Comparison of ENCODE assay signal across 23 mouse cellular contexts in the genomic region with DNA sequence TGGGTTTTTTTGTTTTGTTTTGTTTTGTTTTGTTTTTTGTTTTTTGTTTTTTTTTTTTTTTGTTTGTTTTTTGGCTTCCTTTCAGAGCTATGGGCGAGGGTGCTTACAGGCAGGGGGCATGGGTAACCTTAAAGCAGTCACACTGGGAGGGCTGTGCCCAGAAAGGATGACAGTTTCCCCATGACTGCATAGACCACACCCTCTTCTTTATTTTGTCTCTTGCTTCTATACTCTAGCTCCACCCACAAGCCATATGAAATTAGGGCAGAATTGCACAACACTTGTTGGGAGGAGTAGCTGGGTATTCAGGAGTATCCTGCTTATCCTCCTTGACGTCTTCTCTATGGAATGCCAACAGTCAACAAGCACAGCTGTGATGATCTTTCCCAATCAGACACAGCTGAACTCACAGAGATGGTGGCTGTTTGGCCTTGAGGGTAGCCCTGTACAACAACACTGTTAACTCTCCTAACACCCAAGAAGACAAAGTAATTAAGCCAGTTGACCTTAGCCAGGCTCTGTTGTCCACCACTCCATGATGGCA. TPM values are rescaled to one million over a fixed set of nuclear protein-coding genes. Genes with fewer than 3 reads are reported as not detected.
A peak's percentile ranks its signal among the peaks of the same experiment; 100 is the strongest.
DNase-seq lines count a peak whose midpoint lies in the region; ATAC-seq and TF ChIP-seq lines count a peak whose summit lies in the region.
"Had no signal": no experiment of that assay in that cellular context is flagged by ENCODE, and none has a peak within 500 bp of the region (broad histone marks: within the 10 kb centered on the region; RNA-seq: fewer than 3 reads in every experiment).

No protein-coding gene starts in this region.

- no peak overlapping the region for H3K9ac ChIP-seq in intestine, postnatal 0 days (ENCODE audit: low read depth, low read length)
- no peak overlapping the region for H3K9ac ChIP-seq in intestine, embryonic 16.5 days (ENCODE audit: low read depth, low read length)
- H3K9ac ChIP-seq: forebrain, postnatal 0 days; hindbrain, embryonic 13.5 days had no signal

- DNase-seq in 3T3-L1 (ENCODE audit: low read depth, low spot score): peak; percentile 64
- DNase-seq in adipocyte (ENCODE audit: low spot score): peak; percentile 12
- DNase-seq in thymus, postnatal 4 days: no peak
- DNase-seq: adrenal gland, postnatal 10 days; cerebellum, adult 8-10 months; forebrain, postnatal 0 days; gastrocnemius, postnatal 14 days; heart, postnatal 36 days; kidney, adult 8-10 months; kidney, postnatal 10 days; left cerebral cortex, postnatal 4 days; lung, adult 18-20 months; lung, postnatal 36 days; right cerebral cortex, postnatal 25 days; spleen, adult 18-20 months had no signal

- no peaks in the 10 kb centered on the region for H3K27me3 ChIP-seq in intestine, postnatal 0 days (replicated peaks; ENCODE audit: control insufficient read depth, insufficient read depth, low read length)
- no peaks in the 10 kb centered on the region for H3K27me3 ChIP-seq in intestine, embryonic 16.5 days (replicated peaks; ENCODE audit: control insufficient read depth, insufficient read depth, low read length)
- no peaks in the 10 kb centered on the region for H3K27me3 ChIP-seq in myocyte (ENCODE audit: control insufficient read depth, insufficient read depth, insufficient read length)
- H3K27me3 ChIP-seq: hindbrain, embryonic 13.5 days had no signal

- peak; percentile 33; the same call in 1 of the 2 replicates for ATAC-seq in intestine, postnatal 0 days
- ATAC-seq in intestine, embryonic 16.5 days: no peak
- ATAC-seq in activated CD4-positive, CD25-positive, alpha-beta regulatory T cell, adult 4 months: no peak
- no peak for ATAC-seq in monocyte, adult 5-6 weeks (replicated peaks; ENCODE audit: insufficient number of reproducible peaks, low FRiP score, low TSS enrichment, poor library complexity, severe bottlenecking)
- ATAC-seq: forebrain, postnatal 0 days had no signal

- no peak overlapping the region for H3K4me2 ChIP-seq in intestine, postnatal 0 days (replicated peaks; ENCODE audit: low read depth)
- no peak overlapping the region for H3K4me2 ChIP-seq in intestine, embryonic 16.5 days (ENCODE audit: low read depth, low read length)
- H3K4me2 ChIP-seq in myocyte (ENCODE audit: low read depth): peak overlapping the region; percentile 45
- H3K4me2 ChIP-seq: hindbrain, embryonic 13.5 days had no signal

- no peaks in the 10 kb centered on the region for H3K9me3 ChIP-seq in intestine, postnatal 0 days (ENCODE audit: control insufficient read depth)
- H3K9me3 ChIP-seq in intestine, embryonic 16.5 days (ENCODE audit: control insufficient read depth, low read length): no peaks in the 10 kb centered on the region
- H3K9me3 ChIP-seq: forebrain, embryonic 10.5 days; hindbrain, embryonic 13.5 days; midbrain, embryonic 10.5 days had no signal

- H3K27ac ChIP-seq in intestine, postnatal 0 days (ENCODE audit: low read depth, low read length): no peak overlapping the region
- no peak overlapping the region for H3K27ac ChIP-seq in intestine, embryonic 16.5 days (ENCODE audit: low read length)
- H3K27ac ChIP-seq: forebrain, embryonic 10.5 days; hindbrain, embryonic 13.5 days; midbrain, embryonic 10.5 days had no signal

- no peak overlapping the region for H3K4me3 ChIP-seq in intestine, postnatal 0 days (ENCODE audit: low read depth, low read length)
- no peak overlapping the region for H3K4me3 ChIP-seq in intestine, embryonic 16.5 days (ENCODE audit: low read length)
- no peak overlapping the region for H3K4me3 ChIP-seq in myocyte
- H3K4me3 ChIP-seq: forebrain, embryonic 10.5 days; hindbrain, embryonic 13.5 days; midbrain, embryonic 10.5 days had no signal

- no peak for TF ChIP-seq POLR2A in myocyte (IDR thresholded peaks at IDR 0.05; ENCODE audit: insufficient read length, low read depth)

- 44% methylated on average over 2 of the region's 2 CpGs for whole genome bisulfite sequencing in intestine, postnatal 0 days
- 35% methylated on average over 2 of the region's 2 CpGs for WGBS in intestine, embryonic 16.5 days

- H3K4me1 ChIP-seq in intestine, postnatal 0 days (replicated peaks; ENCODE audit: control insufficient read depth, insufficient read depth, low read length): no peaks in the 10 kb centered on the region
- no peaks in the 10 kb centered on the region for H3K4me1 ChIP-seq in intestine, embryonic 16.5 days (ENCODE audit: control insufficient read depth, insufficient read depth, low read length)
- H3K4me1 ChIP-seq: forebrain, embryonic 10.5 days; hindbrain, embryonic 13.5 days; midbrain, embryonic 10.5 days had no signal

- H3ac ChIP-seq in myocyte (ENCODE audit: control insufficient read depth, insufficient read length): no peak overlapping the region

- no peaks in the 10 kb centered on the region for H3K79me2 ChIP-seq in myocyte (ENCODE audit: control insufficient read depth, insufficient read depth)

- H3K36me3 ChIP-seq in intestine, postnatal 0 days (ENCODE audit: control insufficient read depth, insufficient read depth): no peaks in the 10 kb centered on the region
- no peaks in the 10 kb centered on the region for H3K36me3 ChIP-seq in intestine, embryonic 16.5 days (ENCODE audit: control insufficient read depth, insufficient read depth, low read length)
- no peaks in the 10 kb centered on the region for H3K36me3 ChIP-seq in myocyte (ENCODE audit: control insufficient read depth, insufficient read depth)
- H3K36me3 ChIP-seq: forebrain, embryonic 10.5 days; hindbrain, embryonic 13.5 days; midbrain, embryonic 10.5 days had no signal

- TF ChIP-seq CTCF in intestine, postnatal 0 days (IDR thresholded peaks at IDR 0.05; ENCODE audit: low read depth): no peak

TF ChIP-seq in myocyte, 11 proteins besides CTCF, POLR2A, EP300 and RAD21:
- TF ChIP-seq TCF12 (IDR thresholded peaks at IDR 0.05; ENCODE audit: insufficient read depth, poor library complexity, severe bottlenecking): peak; percentile 54
- TF ChIP-seq MYOG (IDR thresholded peaks at IDR 0.05; ENCODE audit: control insufficient read depth in 1 of 3, insufficient read depth in 1 of 3, insufficient read length in 2 of 3, low read depth in 2 of 3): peak in 2 of 3 experiments; percentile 77 to 83
- TF ChIP-seq SRF (IDR thresholded peaks at IDR 0.05; ENCODE audit: control insufficient read depth, insufficient read length, low read depth): no peak
- peak; percentile 57 to 90 (median 85) for TF ChIP-seq MYOD1 (IDR thresholded peaks at IDR 0.05; ENCODE audit: control insufficient read depth in 1 of 3, insufficient read length in 2 of 3, low read depth in 2 of 3)
- TF ChIP-seq USF1 (IDR thresholded peaks at IDR 0.05; ENCODE audit: low read depth): no peak
- no peak for TF ChIP-seq POLR2AphosphoS2 (IDR thresholded peaks at IDR 0.05; ENCODE audit: insufficient read length, low read depth)
- no peak for TF ChIP-seq MAX (IDR thresholded peaks at IDR 0.05; ENCODE audit: low read depth)
- TF ChIP-seq REST (IDR thresholded peaks at IDR 0.05; ENCODE audit: insufficient read depth, insufficient read length): no peak
- TF ChIP-seq E2F4 (IDR thresholded peaks at IDR 0.05; ENCODE audit: insufficient read depth): no peak
- TF ChIP-seq TCF3 (IDR thresholded peaks at IDR 0.05; ENCODE audit: insufficient read length, low read depth): peak; percentile 82
- peak; percentile 99 for TF ChIP-seq CEBPB (IDR thresholded peaks at IDR 0.05; ENCODE audit: insufficient read depth, poor library complexity, severe bottlenecking)

RNA-seq across cellular contexts. Expression of gene Arid3b, which starts 33.8 kb away (rescaled TPM):
- 5.2 and 5.4 TPM in 2 replicates for polyA plus RNA-seq in intestine, postnatal 0 days (2015; fragmentation: Nextera tagmentation; extraction: Ambion mirVana)
- polyA plus RNA-seq in intestine, embryonic 16.5 days (2015; fragmentation: Nextera tagmentation; extraction: Ambion mirVana): 7.5 and 8.7 TPM in 2 replicates
- 1.5 TPM for polyA plus RNA-seq in myocyte (2012; fragmentation: generic; extraction: Trizol)
- polyA plus RNA-seq in activated CD4-positive, CD25-positive, alpha-beta regulatory T cell, adult 4 months (2017; shearing (Covaris generic)): 10 to 100 TPM; 23.3 to 26.5 TPM
- 9.1 to 26.5 TPM (median 10.0 TPM) in 3 replicates for total RNA-seq in monocyte, adult 5-6 weeks (2017)

RNA-seq across cellular contexts. Expression of gene Ubl7, which starts 40.4 kb away (rescaled TPM):
- 77.1 and 80.7 TPM in 2 replicates for polyA plus RNA-seq in intestine, postnatal 0 days (2015; fragmentation: Nextera tagmentation; extraction: Ambion mirVana)
- 91.3 and 91.6 TPM in 2 replicates for polyA plus RNA-seq in intestine, embryonic 16.5 days (2015; fragmentation: Nextera tagmentation; extraction: Ambion mirVana)
- polyA plus RNA-seq in myocyte (2012; fragmentation: generic; extraction: Trizol): 62.0 TPM
- polyA plus RNA-seq in activated CD4-positive, CD25-positive, alpha-beta regulatory T cell, adult 4 months (2017; shearing (Covaris generic)): 100 to 1,000 TPM; 119 to 137 TPM
- 10.9 to 35.9 TPM (median 17.3 TPM) in 3 replicates for total RNA-seq in monocyte, adult 5-6 weeks (2017)
